Mouse (Mus musculus) ES-E14 (cell line): Measurements from ENCODE around the gene Mctp2. TPM values are rescaled to one million over a fixed set of nuclear protein-coding genes. Genes with fewer than 3 reads are reported as not detected.

ENCODE experiments used
- DNase-seq: peaks from one replicate; pipeline ENCODE4 v3.0.0-alpha.2; 2013; ENCODE audit warnings: low read depth, low spot score
- H3K27ac ChIP-seq: 2 replicates; pipeline ENCODE4 v1.5.1; 2012; ENCODE audit warnings: low read depth, mild to moderate bottlenecking, low read length, moderate library complexity, mixed read lengths; ENCODE audit not compliant: poor library complexity, insufficient read depth, severe bottlenecking
- H3K36me3 ChIP-seq: 2 replicates; pipeline ENCODE4 v1.6.1; 2012; ENCODE audit warnings: mild to moderate bottlenecking, low read length, moderate library complexity, mixed read lengths; ENCODE audit not compliant: control insufficient read depth, poor library complexity, insufficient read depth, severe bottlenecking
- H3K4me1 ChIP-seq, 2 experiments: fragments of 150-350 bp in 1 of 2; sonication (generic) in 1 of 2; 2 replicates each; pipeline ENCODE4 v1.6.1; 2012; ENCODE audit warnings: low read length in 2 of 2, mild to moderate bottlenecking in 1 of 2, mixed read lengths in 1 of 2; ENCODE audit not compliant: control insufficient read depth in 2 of 2, insufficient read depth in 2 of 2, poor library complexity in 1 of 2
- H3K4me3 ChIP-seq, 2 experiments: fragments of 150-350 bp in 1 of 2; sonication (generic) in 1 of 2; 2 replicates each; pipeline ENCODE4 v1.5.1; 2012; ENCODE audit warnings: low read length in 2 of 2, low read depth in 1 of 2, mild to moderate bottlenecking in 1 of 2, mixed read lengths in 1 of 2; ENCODE audit not compliant: insufficient read depth in 1 of 2, poor library complexity in 1 of 2, severe bottlenecking in 1 of 2
- H3K9ac ChIP-seq: 2 replicates; pipeline ENCODE4 v1.6.1; 2012; ENCODE audit warnings: low read depth, mild to moderate bottlenecking, low read length, mixed read lengths; ENCODE audit not compliant: poor library complexity, insufficient read depth, severe bottlenecking
- H3K9me3 ChIP-seq: fragments of 150-350 bp; sonication (generic); 2 replicates; pipeline ENCODE4 v1.6.1; 2012; ENCODE audit warnings: low read depth, mild to moderate bottlenecking, low read length; ENCODE audit not compliant: control insufficient read depth, insufficient read depth
- CHD2 ChIP-seq: IDR thresholded peaks from 2 replicates; pipeline ENCODE4 v1.6.1; 2014; ENCODE audit warnings: mild to moderate bottlenecking, low read depth, low read length, inconsistent platforms
- HCFC1 ChIP-seq: IDR thresholded peaks from 2 replicates; pipeline ENCODE4 v1.6.1; 2012; ENCODE audit warnings: low read length, inconsistent platforms, borderline replicate concordance; ENCODE audit not compliant: insufficient read depth
- MAFK ChIP-seq: IDR thresholded peaks from 2 replicates; pipeline ENCODE4 v1.6.1; 2014; ENCODE audit warnings: mild to moderate bottlenecking, low read depth, low read length, inconsistent platforms; ENCODE audit not compliant: insufficient read depth
- ZC3H11A ChIP-seq: IDR thresholded peaks from 2 replicates; pipeline ENCODE4 v1.6.1; 2012; ENCODE audit warnings: low read depth, mild to moderate bottlenecking, inconsistent platforms, low read length, borderline replicate concordance
- ZNF384 ChIP-seq: IDR thresholded peaks from 2 replicates; pipeline ENCODE4 v1.6.1; 2012; ENCODE audit warnings: low read depth, low read length, inconsistent platforms
- in situ Hi-C, 2 experiments: fragments of 600-800 bp; cut with MboI; formaldehyde crosslinking; loops; one replicate each; pipeline ENCODE4 v1.15.1; 2025; ENCODE audit warnings: low sequenced_read_pairs in 2 of 2, inconsistent platforms in 1 of 2; ENCODE audit not compliant: unreplicated experiment in 2 of 2
- total RNA-seq: library from RNA; depleted of rRNA; stranded (reverse); fragments of 300-350 nt; gene quantifications from 2 replicates; pipeline ENCODE4 v1.2.3, GENCODE M21; 2012

Gene Mctp2
- total RNA-seq, 1 experiment: 6.2 TPM

DNA sequence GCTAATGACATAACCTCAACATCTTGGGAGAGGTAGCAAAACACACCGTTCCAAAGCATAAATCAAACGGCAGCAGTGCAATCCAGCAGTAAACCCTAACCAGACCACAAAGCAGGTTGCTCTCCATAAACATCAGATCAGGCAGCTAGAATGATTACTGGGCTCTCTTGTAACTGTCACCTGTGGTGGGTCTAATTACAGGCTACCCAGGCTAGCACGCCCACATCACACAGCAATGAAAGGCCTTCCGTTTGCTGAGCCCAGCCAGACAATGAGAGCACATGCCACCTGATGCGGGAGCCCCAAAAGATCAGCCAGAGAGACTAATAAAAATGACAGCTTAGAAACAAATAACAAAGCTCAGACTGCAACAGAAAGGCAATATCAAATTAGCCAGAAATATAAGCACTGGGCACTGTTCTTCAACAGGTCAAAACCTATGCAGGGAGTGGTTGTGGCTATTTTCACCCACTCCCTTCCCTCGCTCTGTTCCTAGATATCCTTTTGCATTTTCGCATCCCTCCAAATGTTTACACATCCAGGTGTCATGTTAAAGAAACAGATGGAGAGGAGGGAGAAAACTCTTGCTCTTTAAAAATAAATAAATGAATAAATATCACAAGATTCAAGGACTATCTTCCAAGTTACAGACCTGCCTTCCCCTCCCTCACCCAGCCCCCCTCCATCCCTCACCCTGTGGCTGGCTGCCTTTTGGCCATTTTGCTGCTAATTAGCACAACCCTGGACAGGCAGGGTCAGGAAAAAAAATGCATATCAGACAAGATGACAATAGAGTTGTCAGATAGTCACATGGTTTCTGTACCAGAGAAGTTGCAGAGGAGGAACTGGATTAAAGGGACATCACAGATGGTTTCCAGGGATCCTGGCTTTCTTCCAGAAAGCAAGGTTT, 155.4 kb downstream of the Mctp2 start:
- no peak overlapping the region for H3K4me3 ChIP-seq
- DNase-seq: no peak
- H3K36me3 ChIP-seq: no peaks in the 10 kb centered on the region
- in situ Hi-C loops: no loop called here
- no peak for TF ChIP-seq HCFC1
- no peak for TF ChIP-seq ZC3H11A
- TF ChIP-seq ZNF384: no peak
- no peak for TF ChIP-seq MAFK
- TF ChIP-seq CHD2: no peak
- H3K9ac ChIP-seq: no peak overlapping the region
- no peaks in the 10 kb centered on the region for H3K9me3 ChIP-seq
- peaks cover 0 to 3% of the 10 kb centered on the region in 2 experiments; a peak in 1 of 4 replicates for H3K4me1 ChIP-seq
- no peak overlapping the region for H3K27ac ChIP-seq

- Histone ChIP-seq H3K4me1 (peaks cover 0 to 4% of the 10 kb centered on the region in 2 experiments; a peak in 1 of 4 replicates), H3K9me3 (no peaks in the 10 kb centered on the region), H3K27ac (no peak overlapping the region), H3K36me3 (no peaks in the 10 kb centered on the region), H3K4me3 (no peak overlapping the region), H3K9ac (no peak overlapping the region)
- TF ChIP-seq HCFC1 (no peak), ZC3H11A (peak; percentile 74), CHD2 (no peak)
- in situ Hi-C loops: no loop called here
- DNase-seq: no peak
Measured at GRCm38 (mm10) chr7:72149073-72149472, 157.3 kb downstream of the Mctp2 start.

DNA sequence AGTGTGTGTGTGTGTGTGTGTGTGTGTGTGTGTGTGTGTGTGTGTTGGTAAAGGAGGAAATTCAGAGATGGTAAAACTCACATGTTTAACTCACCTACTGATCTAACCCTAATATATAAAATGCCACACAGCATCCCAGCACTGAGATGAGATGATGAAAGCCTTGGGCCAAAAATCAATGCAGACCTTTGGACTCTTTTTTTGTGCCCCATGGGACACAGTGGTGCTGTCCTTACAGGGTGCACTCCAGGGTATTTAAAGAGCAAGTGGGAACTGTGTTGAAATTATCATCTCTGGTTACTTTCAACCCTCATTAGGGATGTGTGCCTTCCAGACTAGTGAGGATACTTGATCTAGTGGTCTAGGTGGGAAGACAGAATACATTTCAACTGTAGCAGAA, 159.6 kb downstream of the Mctp2 start:
- TF ChIP-seq ZNF384 (no peak), HCFC1 (no peak), CHD2 (no peak)
- no peak overlapping the region for H3K4me3 ChIP-seq
- no peaks in the 10 kb centered on the region for H3K9me3 ChIP-seq
- no peak for DNase-seq
- H3K27ac ChIP-seq: no peak overlapping the region
- no peaks in the 10 kb centered on the region for H3K36me3 ChIP-seq
- in situ Hi-C loops: no loop called here
- H3K4me1 ChIP-seq: peaks cover 0 to 4% of the 10 kb centered on the region in 2 experiments; a peak in 1 of 4 replicates
- no peak overlapping the region for H3K9ac ChIP-seq

- TF ChIP-seq HCFC1 (no peak), ZNF384 (no peak), MAFK (no peak), CHD2 (no peak), ZC3H11A (no peak)
Measured at GRCm38 (mm10) chr7:72145726-72146520, 160.5 kb downstream of the Mctp2 start.

More at GRCm38 (mm10) chr7:72145726-72146520, 160.5 kb downstream of the Mctp2 start:
- Histone ChIP-seq H3K4me3 (no peak overlapping the region), H3K9ac (no peak overlapping the region), H3K9me3 (no peaks in the 10 kb centered on the region), H3K4me1 (peaks cover 0 to 2% of the 10 kb centered on the region in 2 experiments; a peak in 1 of 4 replicates), H3K36me3 (no peaks in the 10 kb centered on the region), H3K27ac (no peak overlapping the region)
- in situ Hi-C loops: no loop called here
- DNase-seq: no peak
